Mouse (Mus musculus): Measurements from ENCODE around the gene Epop.

DNA sequence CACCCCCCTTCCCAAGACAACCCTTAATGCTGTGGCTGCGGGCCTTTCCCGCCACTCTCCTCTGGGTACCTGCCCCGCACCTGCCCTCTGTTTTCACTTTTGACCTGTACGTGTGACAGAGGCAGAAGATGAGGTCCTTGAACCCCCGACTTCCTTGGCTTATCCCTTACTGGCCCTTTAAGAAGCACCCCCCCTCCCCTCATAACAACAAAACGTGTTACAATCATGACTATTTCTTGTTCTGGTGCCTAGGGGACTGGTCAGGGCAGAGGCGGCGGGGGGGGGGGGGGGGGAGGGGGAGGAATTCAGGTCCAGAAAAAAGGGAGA is 34.8 kb upstream of the Epop start:
- TF ChIP-seq USF1 (IDR thresholded peaks at IDR 0.05; ENCODE audit: low read depth) (no peak), MYOD1 (IDR thresholded peaks at IDR 0.05; ENCODE audit: control insufficient read depth, insufficient read length, low read depth) (no peak), CTCF (IDR thresholded peaks at IDR 0.05; ENCODE audit: control insufficient read depth, insufficient read depth, insufficient read length) (no peak), FOSL1 (IDR thresholded peaks at IDR 0.05; ENCODE audit: insufficient read depth, low read length, poor library complexity, severe bottlenecking) (no peak)

All from C2C12 (cell line).